Mouse (Mus musculus): Measurements from ENCODE around the gene Tmem45a2. TPM values are rescaled to one million over a fixed set of nuclear protein-coding genes. Genes with fewer than 3 reads are reported as not detected.

Tmem45a2 gene
- 0.24 and 0.31 TPM in 2 replicates for polyA plus RNA-seq (2012; rRNA removed)

GRCm38 (mm10) chr16:57071132-57071639, at the start of gene Tmem45a2:
TSS of gene Tmem45a2 (minus strand) at chr16:57071372.

Other genes starting within 250 kb of the Tmem45a2 start
- 0.31 and 0.54 TPM in 2 replicates for gene Tmem45a, start 185.2 kb downstream of the Tmem45a2 start, polyA plus RNA-seq (2012; rRNA removed)
- gene Lnp1, start 143.3 kb downstream of the Tmem45a2 start, polyA plus RNA-seq (2012; rRNA removed): not detected in 2 replicates
- 18.0 and 19.2 TPM in 2 replicates for gene Tomm70a, start 50.3 kb upstream of the Tmem45a2 start, polyA plus RNA-seq (2012; rRNA removed)
- gene Nit2, start 96.0 kb upstream of the Tmem45a2 start, polyA plus RNA-seq (2012; rRNA removed): 31.0 and 36.6 TPM in 2 replicates
- 9.2 and 11.0 TPM in 2 replicates for gene Tbc1d23, start 160.1 kb upstream of the Tmem45a2 start, polyA plus RNA-seq (2012; rRNA removed)
- 0.03 TPM in 1 of 2 replicates, not detected in the other for gene Tmem30c, start 221.5 kb upstream of the Tmem45a2 start, polyA plus RNA-seq (2012; rRNA removed)